Mouse (Mus musculus) lung, postnatal 14 days (tissue): Measurements from ENCODE around the gene Tas1r1.
"Not testable (repeated sequence)": the region's sequence is repeated elsewhere in the genome, so short reads cannot be mapped to it uniquely, and the experiment has no call there.

ENCODE experiments used
- DNase-seq: peaks from one replicate; pipeline ENCODE4 v3.0.0; 2021

Tas1r1 gene

DNA sequence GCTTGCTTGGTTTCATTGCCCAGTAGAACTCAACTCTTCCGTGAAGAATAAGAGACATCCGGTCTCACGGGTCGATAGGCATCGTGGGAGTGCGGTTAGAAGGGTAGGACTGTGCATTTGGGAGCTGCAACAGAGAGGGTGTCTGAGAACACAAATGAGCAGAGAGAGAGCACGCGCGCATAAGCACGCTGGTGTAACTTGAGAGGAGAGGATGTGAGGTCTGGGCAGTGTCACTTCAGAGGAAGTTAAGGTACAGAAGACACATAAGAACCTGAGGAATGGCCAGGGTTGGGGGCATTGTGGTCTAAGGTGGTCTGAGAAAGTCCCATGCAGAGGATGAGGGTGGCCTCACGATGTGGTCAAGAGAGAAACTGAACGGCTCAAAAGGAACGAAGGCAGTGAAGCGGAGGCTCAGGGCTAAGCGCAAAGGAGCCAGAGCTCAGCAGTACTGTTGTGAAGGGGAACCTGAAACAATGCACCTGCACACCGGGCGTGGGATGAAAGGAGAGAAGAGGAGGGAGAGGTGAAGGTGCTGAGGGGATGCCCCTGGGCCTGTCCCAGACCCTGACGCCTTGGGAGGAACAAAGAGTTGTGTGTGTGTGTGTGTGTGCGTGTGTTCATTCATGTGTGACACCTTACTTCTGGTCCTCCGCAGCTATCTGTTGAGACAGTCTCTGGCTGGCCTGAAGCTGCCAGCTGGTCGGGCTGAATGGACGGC, 3.7 kb upstream of the Tas1r1 start:
- no peak for DNase-seq

DNA sequence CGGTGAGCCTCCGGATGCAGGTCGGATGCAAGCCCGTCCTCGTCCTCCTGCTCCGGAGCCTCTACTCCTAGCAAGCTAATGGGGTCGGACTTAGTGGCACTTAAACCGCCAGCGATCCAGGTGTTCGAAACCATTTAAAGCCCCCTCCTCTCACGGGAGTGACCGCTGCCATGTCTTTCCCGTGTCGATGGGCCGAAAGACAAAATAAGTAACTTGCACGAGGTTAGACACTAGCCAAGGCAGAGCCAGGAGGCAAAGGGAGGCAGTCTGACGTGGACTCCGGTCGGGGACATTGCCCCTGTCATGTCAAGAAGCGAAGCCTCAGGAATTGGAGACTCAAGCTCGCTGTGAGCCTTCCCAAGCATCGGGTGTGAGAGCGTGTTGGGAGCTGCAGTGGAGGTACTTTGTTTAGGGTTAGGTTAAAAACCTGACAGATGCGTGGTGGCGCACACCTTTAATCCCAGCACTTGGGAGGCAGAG, 1.5 kb upstream of the Tas1r1 start:
- no peak for DNase-seq

- peak; percentile 96 for DNase-seq
Observed at GRCm38 (mm10) chr4:152038985-152039830, 840 bp upstream of the Tas1r1 start, which contains the start of gene Nol9. Gene Nol9 (plus strand): TSS chr4:152039321.

DNA sequence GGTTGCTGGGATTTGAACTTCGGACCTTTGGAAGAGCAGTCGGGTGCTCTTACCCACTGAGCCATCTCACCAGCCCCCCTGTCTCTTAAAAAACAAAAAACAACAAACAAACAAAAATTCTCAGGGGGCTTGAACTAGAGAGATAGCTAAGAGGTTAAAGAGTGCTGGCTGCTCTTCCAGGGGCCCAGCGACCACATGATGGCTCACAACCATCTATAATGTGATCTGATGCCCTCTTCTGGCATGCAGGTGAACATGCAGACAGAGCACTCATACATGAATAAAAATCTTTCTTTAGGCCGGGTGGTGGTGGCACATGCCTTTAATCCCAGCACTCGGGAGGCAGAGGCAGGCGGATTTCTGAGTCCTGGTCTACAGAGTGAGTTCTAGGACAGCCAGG, 1.9 kb downstream of the Tas1r1 start:
- not testable (repeated sequence) for DNase-seq

- no peak for DNase-seq
Observed at GRCm38 (mm10) chr4:152032922-152033321, 5.4 kb downstream of the Tas1r1 start.

- DNase-seq: no peak
Observed at GRCm38 (mm10) chr4:152029997-152030396, 8.4 kb downstream of the Tas1r1 start.

DNA sequence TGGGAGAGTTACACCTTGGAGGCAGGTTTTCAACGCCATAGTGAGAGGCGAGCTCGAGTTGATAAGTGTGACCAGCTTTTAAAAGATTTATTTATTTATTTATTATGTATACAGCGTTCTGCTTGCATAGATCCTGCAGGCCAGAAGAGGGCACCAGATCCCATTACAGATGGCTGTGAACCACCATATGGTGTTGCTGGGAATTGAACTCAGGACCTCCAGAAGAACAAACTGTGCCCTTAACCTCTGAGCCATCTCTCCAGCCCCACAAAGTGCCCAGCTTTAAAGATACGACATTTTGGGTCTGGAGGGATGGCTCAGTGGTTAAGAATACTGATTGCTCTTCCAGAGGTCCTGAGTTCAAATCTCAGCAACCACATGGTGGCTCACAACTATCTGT, 9.3 kb downstream of the Tas1r1 start:
- no peak for DNase-seq

GRCm38 (mm10) chr4:152028456-152028855, 9.9 kb downstream of the Tas1r1 start:
- DNase-seq: no peak

DNA sequence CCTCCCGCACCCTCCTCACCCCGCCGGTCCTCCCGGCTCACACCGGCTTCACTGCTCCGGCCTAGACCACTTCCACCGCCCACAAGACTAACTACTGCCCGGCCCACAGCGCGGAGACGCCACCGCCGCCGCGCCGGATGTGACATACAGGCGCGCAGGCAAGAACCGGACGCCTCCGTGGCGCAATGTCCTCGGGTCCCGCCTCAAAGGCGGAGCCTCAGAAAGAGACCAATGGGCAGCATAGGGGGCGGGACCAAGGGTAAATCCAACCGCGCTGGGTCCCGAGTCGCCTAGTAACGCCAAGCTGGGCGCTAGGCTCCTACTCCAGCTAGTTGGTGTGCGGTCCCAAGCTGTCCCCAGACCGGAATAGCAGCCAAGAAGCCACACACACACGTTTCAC, 10.8 kb downstream of the Tas1r1 start, which contains the start of gene Zbtb48:
TSS of gene Zbtb48 (minus strand) at position 148 of the 400 bp plus-strand sequence.
- DNase-seq: peak; percentile 97

- peak; percentile 40 for DNase-seq
Observed at GRCm38 (mm10) chr4:152026751-152027508, 11.4 kb downstream of the Tas1r1 start.

- no peak for DNase-seq
Observed at GRCm38 (mm10) chr4:152024525-152024924, 13.8 kb downstream of the Tas1r1 start.

GRCm38 (mm10) chr4:152022506-152022905, 15.9 kb downstream of the Tas1r1 start:
- no peak for DNase-seq

DNA sequence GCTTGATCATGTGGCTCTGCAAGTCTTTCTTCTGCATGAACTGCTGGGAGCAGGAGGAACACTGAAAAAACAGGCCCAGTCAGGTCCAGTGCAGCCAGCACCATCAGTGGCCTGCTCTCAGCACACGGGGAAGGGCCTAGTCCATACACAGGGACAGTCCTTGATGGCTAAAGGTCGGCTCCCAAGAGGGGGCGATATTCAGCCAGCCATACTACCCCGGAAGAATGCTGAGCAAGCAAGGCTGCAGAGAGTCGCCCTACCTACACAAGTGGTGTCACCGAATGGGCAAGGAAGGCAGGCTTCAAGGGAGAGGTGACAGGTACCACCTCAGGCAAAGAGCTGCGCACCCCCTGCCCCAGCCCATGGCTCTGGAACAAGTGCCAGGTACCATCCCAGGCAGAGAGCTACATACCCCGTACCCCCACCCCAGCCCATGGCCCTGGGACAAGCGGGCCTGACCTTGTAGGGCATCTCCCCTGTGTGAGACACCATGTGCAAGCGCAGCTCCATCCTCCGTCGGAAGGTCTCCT, 16.7 kb downstream of the Tas1r1 start:
- no peak for DNase-seq

DNA sequence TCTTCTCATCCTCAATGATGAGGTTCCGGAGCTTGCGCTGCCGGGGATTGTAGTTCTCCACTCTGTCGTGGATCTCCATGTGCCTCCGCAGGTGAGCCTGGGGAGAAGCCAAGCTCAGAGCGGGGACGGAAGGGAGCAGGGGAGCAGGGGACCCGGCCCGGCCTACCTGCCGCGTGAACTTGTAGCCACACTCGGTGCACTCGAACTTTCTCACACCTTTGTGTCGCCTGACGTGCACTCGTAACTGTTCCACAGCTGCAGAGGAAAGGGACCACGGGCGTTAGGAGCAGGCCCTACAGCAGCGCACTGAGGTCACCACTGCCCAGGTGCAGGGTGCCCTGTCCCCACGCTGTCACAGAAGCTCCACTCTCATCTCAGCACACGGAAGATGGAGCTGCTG, 18.3 kb downstream of the Tas1r1 start:
- no peak for DNase-seq

GRCm38 (mm10) chr4:152019073-152019472, 19.3 kb downstream of the Tas1r1 start:
- DNase-seq: no peak

DNA sequence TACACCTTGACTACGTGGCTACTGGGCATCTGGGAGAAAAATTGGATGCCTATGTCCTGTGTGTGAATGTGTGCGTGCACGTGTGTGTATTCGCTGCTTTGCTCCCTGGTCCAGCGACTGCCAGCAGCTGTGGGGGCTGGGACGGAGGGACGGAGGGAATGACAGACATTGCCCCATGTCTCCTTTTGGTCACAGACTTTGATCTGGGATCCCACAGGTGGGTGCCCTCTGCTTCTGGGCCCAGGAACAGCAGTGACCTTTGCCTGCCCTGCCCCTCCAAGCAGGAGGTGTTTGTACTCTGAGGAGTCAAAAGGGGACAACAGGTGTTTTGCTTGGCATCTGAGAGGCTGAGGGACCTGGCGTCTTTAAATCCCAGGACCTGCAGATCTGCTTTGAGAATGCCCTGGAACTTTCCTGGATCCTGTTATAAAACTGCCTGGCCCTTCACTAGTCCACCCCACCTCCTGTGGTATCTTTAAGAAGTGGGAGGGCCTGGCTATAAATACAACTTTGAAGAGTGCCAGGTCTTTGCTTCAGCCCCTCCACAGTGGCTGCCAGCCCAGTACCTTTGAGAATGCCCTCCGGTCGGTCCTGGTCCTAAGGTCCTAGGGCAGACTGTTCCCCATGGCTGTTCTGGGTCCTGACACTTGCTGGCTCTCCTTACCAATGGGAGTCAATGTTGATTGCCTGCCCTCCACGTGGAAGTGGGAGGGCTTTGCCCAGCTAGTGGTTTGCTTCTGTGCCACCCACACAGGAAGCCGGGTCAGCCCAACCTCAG, 25.1 kb downstream of the Tas1r1 start:
- no peak for DNase-seq

DNA sequence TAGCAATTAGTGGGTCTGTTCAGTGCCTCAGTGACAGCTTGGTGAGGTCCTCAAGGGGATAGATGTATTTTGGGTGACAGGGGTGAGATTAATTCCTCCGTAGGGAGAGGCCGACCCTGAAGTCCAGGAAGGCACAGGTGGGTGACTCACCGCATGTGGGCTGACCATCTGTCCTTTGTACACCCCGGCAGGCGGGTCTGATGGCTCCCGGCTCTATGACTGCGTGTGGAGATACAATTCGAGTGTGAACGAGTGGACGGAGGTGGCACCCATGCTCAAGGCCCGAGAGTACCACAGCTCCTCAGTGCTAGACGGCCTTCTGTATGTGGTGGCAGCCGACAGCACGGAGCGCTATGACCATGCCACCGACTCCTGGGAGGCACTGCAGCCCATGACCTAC, 26.3 kb downstream of the Tas1r1 start:
- DNase-seq: no peak

DNA sequence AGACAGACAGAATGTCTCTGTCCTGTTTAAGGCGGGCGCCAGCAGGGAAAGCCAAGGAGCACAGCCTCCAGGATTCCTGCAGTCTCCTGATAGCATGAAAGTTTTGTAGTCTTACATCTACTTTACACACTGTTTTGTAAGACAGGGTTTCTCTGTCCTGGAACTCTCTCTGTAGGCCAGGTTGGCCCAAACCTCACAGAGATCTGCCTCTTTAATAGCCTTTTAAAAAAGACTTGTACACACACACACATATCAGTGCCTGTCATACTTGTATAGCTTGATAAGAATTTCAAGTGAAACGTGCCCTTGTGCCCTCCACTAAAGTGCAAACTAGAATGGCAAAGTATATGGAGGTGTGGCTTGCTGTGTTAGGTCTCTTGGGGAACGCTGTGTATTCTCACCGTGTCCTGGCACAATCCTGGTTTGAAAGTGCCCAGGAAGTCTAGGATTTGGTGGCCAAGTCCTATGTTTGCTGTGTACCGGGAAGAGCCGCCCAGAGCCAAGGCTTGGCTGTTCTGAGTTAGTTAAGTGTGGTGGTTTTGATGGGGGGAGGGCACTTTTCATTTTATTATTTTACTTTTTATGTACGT, 27.1 kb downstream of the Tas1r1 start:
- no peak for DNase-seq

GRCm38 (mm10) chr4:152010707-152011134, 27.6 kb downstream of the Tas1r1 start:
- DNase-seq: no peak

- DNase-seq: no peak
Observed at GRCm38 (mm10) chr4:152010091-152010706, 28.2 kb downstream of the Tas1r1 start.
